Mouse (Mus musculus): ENCODE data around the gene Cab39.
"Not testable (repeated sequence)": the region's sequence is repeated elsewhere in the genome, so short reads cannot be mapped to it uniquely, and the experiment has no call there.

GRCm38 (mm10) chr1:85814213-85814612 is 21.0 kb downstream of the Cab39 start:
- TF ChIP-seq CTCF (IDR thresholded peaks at IDR 0.05; ENCODE audit: low read depth, low read length); TAL1 (conservative IDR thresholded peaks at IDR 0.05; ENCODE audit: low read depth, low read length); POLR2AphosphoS5 (IDR thresholded peaks at IDR 0.05; ENCODE audit: insufficient replicate concordance, low read depth, low read length); GATA1 (IDR thresholded peaks at IDR 0.05; ENCODE audit: borderline replicate concordance, low read length): not testable (repeated sequence)

Measured in G1E (cell line).